Mouse (Mus musculus) Patski (cell line): ENCODE results near the gene Zfp9. TPM values are rescaled to one million over a fixed set of nuclear protein-coding genes. Genes with fewer than 3 reads are reported as not detected.
A peak's percentile ranks its signal among the peaks of the same experiment; 100 is the strongest.

Experiments
- ATAC-seq: fragments of 100-300 bp; one replicate; pipeline ENCODE4 v1.8.0; 2021
- CTCF ChIA-PET: fragments of 350-600 bp; sonication (Branson Sonifier 250); formaldehyde crosslinking; loops from one replicate; lab custom pipeline; 2022; ENCODE audit warnings: inconsistent platforms; lab: Charles Lee
- POLR2A ChIA-PET: fragments of 350-600 bp; sonication (Branson Sonifier 250); formaldehyde crosslinking; loops from one replicate; lab custom pipeline; 2022; ENCODE audit warnings: antibody characterized with exemption, inconsistent platforms; lab: Charles Lee
- DNase-seq: peaks from one replicate; pipeline ENCODE4 v3.0.0-alpha.2; 2011; ENCODE audit warnings: low read depth, low spot score
- H3K27me3 ChIP-seq: fragments of 371-371 bp; one replicate; pipeline ENCODE4 v1.5.1; 2021
- CTCF ChIP-seq: fragments of 100-300 bp; IDR thresholded peaks from one replicate; pipeline ENCODE4 v1.5.1; 2021
- in situ Hi-C: fragments of 300-500 bp; cut with MboI; formaldehyde crosslinking; loops from 3 replicates; pipeline ENCODE4 v1.11.1; 2018; ENCODE audit warnings: low pct_unique_long_range_greater_than_20kb, mixed read lengths
- polyA plus RNA-seq: library from polyadenylated mRNA; unstranded; gene quantifications from one replicate; pipeline ENCODE4 v1.2.3, GENCODE M21; 2021

The Zfp9 gene
- polyA plus RNA-seq, 1 experiment from 2014 or later = 3.3 TPM

DNA sequence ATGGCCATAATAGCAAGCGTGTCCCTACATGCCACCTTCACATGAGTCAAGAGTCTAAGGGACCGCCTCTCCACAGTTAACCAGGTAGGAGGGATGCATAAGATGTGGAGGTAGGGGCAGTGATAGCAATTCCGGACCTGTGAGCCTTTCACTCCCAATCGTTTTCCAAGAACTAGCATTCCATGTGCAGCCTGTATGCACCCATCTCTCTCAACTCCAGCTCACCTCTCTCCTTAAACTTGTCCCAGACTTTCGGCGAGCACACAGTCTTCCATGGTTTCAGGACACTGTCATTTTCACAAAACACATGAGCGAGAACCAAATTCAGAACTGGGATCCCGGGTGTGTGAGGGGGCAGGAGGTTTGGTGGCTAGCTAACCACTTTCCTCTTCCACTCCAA lies 24.7 kb downstream of the Zfp9 start:
- ChIA-PET CTCF (no interaction called here), POLR2A (interaction anchor here (0.5 to 0.7 kb wide), 3 partner anchors 12 to 78 kb away, joined by 3 read pairs; no protein-coding TSS in a partner anchor)
- in situ Hi-C loops = no loop called here
- DNase-seq (no peak), ATAC-seq (no peak)
- TF ChIP-seq CTCF = no peak
- H3K27me3 ChIP-seq = no peaks in the 10 kb centered on the region

DNA sequence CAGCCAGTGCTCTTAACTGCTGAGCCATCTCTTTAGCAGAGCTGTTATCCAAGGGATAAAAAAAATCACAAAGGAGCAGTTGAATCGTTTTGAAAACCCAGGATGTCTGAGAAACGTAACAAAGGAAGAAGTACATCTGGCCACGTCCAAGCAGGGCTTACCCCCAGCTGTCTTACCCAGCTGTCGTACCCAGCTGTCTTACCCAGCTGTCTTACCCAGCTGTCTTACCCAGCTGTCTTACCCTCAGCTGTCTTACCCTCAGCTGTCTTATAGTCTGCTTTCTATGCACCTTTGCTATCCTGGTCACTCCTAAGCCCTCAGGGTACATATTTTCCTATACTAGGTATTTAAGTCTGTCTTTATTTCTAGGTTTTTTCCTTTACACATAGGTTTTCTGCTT lies 47.6 kb downstream of the Zfp9 start:
- CTCF ChIA-PET = no interaction called here
- TF ChIP-seq CTCF = no peak
- in situ Hi-C loops = no loop called here
- H3K27me3 ChIP-seq = no peaks in the 10 kb centered on the region
- ATAC-seq = no peak
- DNase-seq = no peak
- POLR2A ChIA-PET = interaction anchor here (0.6 kb wide), 1 partner anchor 355 kb away, joined by 3 read pairs; no protein-coding TSS in a partner anchor

DNA sequence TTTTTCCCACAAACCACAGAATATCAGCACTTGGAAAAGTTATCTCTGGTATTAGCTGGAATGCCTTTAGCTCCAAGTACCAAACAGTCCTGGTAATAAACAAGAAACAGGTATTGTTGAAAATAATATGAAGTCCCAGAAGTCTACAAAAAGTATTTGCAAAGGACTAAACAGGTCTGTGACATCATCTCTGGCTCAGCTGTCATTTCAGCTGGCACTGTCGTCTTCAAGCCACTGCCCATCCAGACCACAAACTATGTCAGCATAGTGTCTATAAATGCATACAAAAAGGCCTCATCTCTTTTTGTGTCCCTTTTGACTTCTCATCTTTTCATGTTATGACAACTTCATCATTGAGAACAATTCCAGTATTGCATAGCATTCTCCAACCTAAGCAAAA lies 52.5 kb downstream of the Zfp9 start:
- in situ Hi-C loops = no loop called here
- POLR2A ChIA-PET = interaction anchor here (0.7 kb wide), 1 partner anchor 230 kb away, joined by 3 read pairs; no protein-coding TSS in a partner anchor
- no peak for DNase-seq
- no peak for ATAC-seq
- no peak for TF ChIP-seq CTCF
- CTCF ChIA-PET = no interaction called here
- no peaks in the 10 kb centered on the region for H3K27me3 ChIP-seq

DNA sequence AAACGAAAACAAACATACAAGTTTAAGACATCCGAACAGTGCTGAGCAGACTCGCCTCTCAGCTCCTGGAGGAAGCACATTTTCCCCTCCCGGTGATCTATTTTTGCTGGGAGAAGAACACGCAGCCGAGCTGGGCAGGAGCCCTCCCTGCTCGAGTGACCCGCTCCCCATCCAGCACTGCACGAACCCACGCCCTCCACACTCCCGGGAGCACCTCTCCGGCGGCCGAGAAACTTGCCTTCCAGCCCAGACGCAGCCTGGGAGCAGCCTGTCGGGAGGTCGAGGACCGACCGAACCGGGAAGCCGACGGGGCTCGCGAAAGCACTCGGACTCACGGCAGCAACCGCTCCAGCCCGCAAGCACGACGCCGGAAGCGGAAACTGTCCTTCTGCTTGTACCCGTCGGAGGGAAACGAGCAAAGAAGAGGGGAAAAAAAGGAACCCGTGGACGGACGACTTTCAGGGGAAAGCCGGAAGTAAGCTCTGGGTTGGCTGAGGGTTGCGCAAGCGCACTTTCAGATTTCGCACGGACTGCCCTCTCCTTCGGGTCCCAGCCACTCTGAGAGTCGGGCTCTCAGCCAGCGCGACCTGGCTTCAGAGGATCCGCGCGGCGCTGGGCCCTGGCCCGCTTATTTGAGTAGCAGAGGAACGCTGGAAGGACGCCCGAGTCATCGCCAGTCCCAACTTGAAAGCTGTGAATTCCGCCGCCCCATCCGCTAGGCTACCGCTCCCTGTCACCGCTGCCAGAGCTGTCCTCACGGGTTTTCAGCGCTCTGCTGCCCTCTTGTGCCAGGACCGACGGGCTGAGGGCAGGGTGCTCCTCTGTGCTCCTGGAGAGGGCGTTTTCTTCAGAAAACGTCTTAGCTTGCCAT lies 59.8 kb downstream of the Zfp9 start, which contains the start of gene Bms1:
Gene Bms1, minus strand, starts transcription at position 425 of the 871 bp plus-strand sequence.
- in situ Hi-C loops = no loop called here
- ChIA-PET CTCF (interaction anchor here (0.7 to 2.0 kb wide), 10 partner anchors 9 to 578 kb away, joined by 3 to 15 read pairs (median 5); partner anchors contain the start of gene Zfp637), POLR2A (interaction anchor here (0.8 to 1.4 kb wide), 4 partner anchors 25 to 227 kb away, joined by 3 to 5 read pairs (median 3); partner anchors contain the start of gene Zfp248)
- peak; percentile 98 for TF ChIP-seq CTCF
- no peaks in the 10 kb centered on the region for H3K27me3 ChIP-seq
- ATAC-seq (peak; percentile 99), DNase-seq (peak; percentile 90)

Other genes with a start within 250 kb of the Zfp9 start
- 42.5 TPM for gene Bms1, start 59.8 kb downstream of the Zfp9 start, polyA plus RNA-seq
- gene Zfp248, start 23.8 kb downstream of the Zfp9 start, polyA plus RNA-seq = 5.8 TPM
- gene Ankrd26, start 82.9 kb upstream of the Zfp9 start, polyA plus RNA-seq = 12.2 TPM